Mouse (Mus musculus): ENCODE measurements around the gene Klhl6.

Klhl6 gene

GRCm38 (mm10) chr16:19969506-19969905 is 13.3 kb downstream of the Klhl6 start:
- DNase-seq (ENCODE audit: low read depth, low spot score), result no peak

- DNase-seq (ENCODE audit: low read depth, low spot score), result no peak
Observed at GRCm38 (mm10) chr16:19968666-19969065, 14.2 kb downstream of the Klhl6 start.

GRCm38 (mm10) chr16:19967897-19968392 is 14.9 kb downstream of the Klhl6 start:
- DNase-seq (ENCODE audit: low read depth, low spot score), result no peak

GRCm38 (mm10) chr16:19966976-19967375 is 15.9 kb downstream of the Klhl6 start:
- no peak for DNase-seq (ENCODE audit: low read depth, low spot score)

- no peak for DNase-seq (ENCODE audit: low read depth, low spot score)
Observed at GRCm38 (mm10) chr16:19966437-19966836, 16.4 kb downstream of the Klhl6 start.

GRCm38 (mm10) chr16:19962951-19963350 is 19.9 kb downstream of the Klhl6 start:
- DNase-seq (ENCODE audit: low read depth, low spot score), result no peak

GRCm38 (mm10) chr16:19961070-19961469 is 21.8 kb downstream of the Klhl6 start:
- no peak for DNase-seq (ENCODE audit: low read depth, low spot score)

- DNase-seq (ENCODE audit: low read depth, low spot score), result no peak
Observed at GRCm38 (mm10) chr16:19960407-19961058, 22.3 kb downstream of the Klhl6 start.

GRCm38 (mm10) chr16:19957051-19957450 is 25.8 kb downstream of the Klhl6 start:
- DNase-seq (ENCODE audit: low read depth, low spot score), result no peak

- no peak for DNase-seq (ENCODE audit: low read depth, low spot score)
Observed at GRCm38 (mm10) chr16:19947336-19947735, 35.5 kb downstream of the Klhl6 start.

GRCm38 (mm10) chr16:19946578-19947298 is 36.1 kb downstream of the Klhl6 start:
- no peak for DNase-seq (ENCODE audit: low read depth, low spot score)

- DNase-seq (ENCODE audit: low read depth, low spot score), result no peak
Observed at GRCm38 (mm10) chr16:19920823-19921222, 62.0 kb downstream of the Klhl6 start.

GRCm38 (mm10) chr16:19918286-19918685 is 64.6 kb downstream of the Klhl6 start:
- no peak for DNase-seq (ENCODE audit: low read depth, low spot score)

- DNase-seq (ENCODE audit: low read depth, low spot score), result no peak
Observed at GRCm38 (mm10) chr16:19912582-19912981, 70.3 kb downstream of the Klhl6 start.

GRCm38 (mm10) chr16:19908291-19908690 is 74.5 kb downstream of the Klhl6 start:
- DNase-seq (ENCODE audit: low read depth, low spot score), result no peak

GRCm38 (mm10) chr16:19907103-19907502 is 75.7 kb downstream of the Klhl6 start:
- DNase-seq (ENCODE audit: low read depth, low spot score), result no peak

- no peak for DNase-seq (ENCODE audit: low read depth, low spot score)
Observed at GRCm38 (mm10) chr16:19904734-19905479, 77.9 kb downstream of the Klhl6 start.

GRCm38 (mm10) chr16:19903792-19904191 is 79.0 kb downstream of the Klhl6 start:
- DNase-seq (ENCODE audit: low read depth, low spot score), result no peak

Measured in c-Kit-negative CD71-positive TER-119-positive erythroid progenitor cells, embryonic 14.5 days (primary cell).